Mouse (Mus musculus) lung, adult 10 weeks (tissue): ENCODE data around the gene Srm. TPM values are rescaled to one million over a fixed set of nuclear protein-coding genes. Genes with fewer than 3 reads are reported as not detected.

Source experiments
- polyA plus RNA-seq: library from polyadenylated mRNA; stranded (reverse); fragments of 350-450 nt; fragmentation: Illumina TruSeq; extraction: RNeasy Lipid Tissue Mini Kit (QIAGEN cat#74804); gene quantifications from one replicate; pipeline ENCODE4 v1.2.3, GENCODE M21; 2014; ENCODE audit warnings: low read depth, low replicate concordance; ENCODE audit not compliant: insufficient read depth

Gene Srm
- 18.8 TPM for polyA plus RNA-seq

GRCm38 (mm10) chr4:148591171-148591630, at the start of gene Srm:
TSS of gene Srm (plus strand) at chr4:148591503.

DNA sequence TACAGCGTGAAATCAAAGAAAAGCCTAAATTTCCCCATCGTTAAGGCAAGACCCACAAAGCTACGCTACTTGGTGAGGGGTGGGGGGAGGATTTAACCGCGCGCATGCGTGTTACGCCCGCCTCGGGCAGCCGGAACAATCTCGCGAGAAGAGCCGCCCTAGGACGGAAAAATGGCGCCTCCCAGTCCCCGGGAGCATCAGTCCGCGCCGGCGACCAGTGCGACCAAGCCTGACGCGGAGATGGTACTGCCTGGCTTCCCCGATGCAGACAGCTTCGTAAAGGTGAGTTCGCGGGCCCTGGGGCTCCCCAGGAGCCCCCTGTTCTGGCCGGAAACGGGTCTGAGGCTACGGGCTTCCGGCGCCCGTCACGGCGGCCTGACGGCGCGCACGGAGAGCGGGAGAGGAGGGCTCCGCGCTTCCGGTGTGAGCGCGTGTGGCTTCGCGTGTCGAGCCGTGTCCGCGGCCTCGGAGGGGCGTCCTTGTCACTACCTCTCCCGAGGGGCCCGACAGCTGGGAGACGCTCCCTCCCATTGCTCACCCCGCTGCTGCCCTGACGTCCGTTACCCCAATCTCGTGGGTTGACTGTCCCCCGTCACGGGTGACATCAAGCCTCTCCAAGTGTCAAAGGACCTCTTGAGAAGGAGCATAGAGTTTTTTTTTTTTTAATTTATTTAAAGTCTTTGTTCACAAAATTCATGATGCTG, 32.9 kb upstream of the Srm start, which contains the start of gene Exosc10:
Exosc10 (plus strand) TSS at position 133 of the 704 bp plus-strand sequence.

DNA sequence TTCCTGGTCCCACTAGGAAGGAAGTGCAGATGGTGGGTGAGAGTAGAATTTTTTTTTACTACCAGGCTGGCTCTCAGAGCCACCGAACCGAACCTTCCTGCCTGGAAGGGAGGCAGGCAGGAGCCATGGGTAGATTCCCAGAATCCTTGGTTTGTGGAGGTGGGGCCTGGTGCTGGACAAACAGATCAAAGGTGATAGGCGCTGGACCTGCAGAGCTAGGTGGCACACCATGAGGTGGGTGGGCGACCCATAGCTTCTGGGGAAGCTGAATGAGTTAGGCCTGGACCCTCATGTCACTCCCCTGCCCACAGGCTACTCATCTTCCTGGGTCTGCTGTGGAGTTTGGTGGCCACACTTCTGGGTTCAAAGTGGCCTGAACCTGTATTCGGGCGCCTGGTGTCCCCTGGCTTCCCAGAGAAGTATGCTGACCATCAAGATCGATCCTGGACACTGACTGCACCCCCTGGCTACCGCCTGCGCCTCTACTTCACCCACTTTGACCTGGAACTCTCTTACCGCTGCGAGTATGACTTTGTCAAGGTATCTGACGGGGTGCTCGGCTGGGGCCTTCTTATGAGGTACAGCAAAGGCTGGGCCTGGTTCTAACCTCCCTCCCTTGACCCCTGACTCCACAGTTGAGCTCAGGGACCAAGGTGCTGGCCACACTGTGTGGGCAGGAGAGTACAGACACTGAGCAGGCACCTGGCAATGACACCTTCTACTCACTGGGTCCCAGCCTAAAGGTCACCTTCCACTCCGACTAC, 11.2 kb downstream of the Srm start, which contains the start of gene Masp2:
Masp2 (plus strand) TSS at position 198 of the 764 bp plus-strand sequence.

DNA sequence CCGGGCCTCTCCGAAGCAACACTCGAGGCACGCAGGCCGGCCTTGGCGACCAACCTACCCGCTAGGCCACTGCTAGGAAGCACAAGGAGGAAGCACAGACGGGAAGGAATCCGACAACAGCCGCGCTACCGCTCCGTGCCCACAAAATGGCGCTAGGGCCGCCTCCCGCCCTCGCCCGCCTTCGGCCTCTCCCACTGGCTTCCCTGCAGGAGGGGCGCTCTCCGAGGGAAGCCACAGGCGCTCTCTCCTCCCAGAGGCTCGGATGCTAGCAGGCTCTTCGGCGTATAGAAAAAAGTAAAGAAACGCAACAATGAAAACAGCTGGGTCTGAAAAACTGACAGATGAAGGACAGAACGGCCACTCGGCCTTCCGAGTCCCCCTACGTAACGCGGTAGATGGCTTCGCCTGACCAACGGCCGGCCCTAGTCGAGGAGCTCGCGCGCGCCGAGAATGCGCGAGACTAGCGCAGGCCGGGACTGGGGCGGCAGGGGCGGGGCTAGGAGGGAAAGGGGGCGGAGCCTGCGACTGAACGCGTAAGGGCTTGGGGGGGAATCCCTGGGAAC, 35.4 kb downstream of the Srm start, which contains the start of gene Tardbp:
Tardbp (minus strand) TSS at position 397 of the 563 bp plus-strand sequence.

GRCm38 (mm10) chr4:148643291-148644156, 52.2 kb downstream of the Srm start, which contains the start of gene Gm572:
TSS of gene Gm572 (plus strand) at chr4:148643317.

Other genes with a start within 250 kb of the Srm start
- gene Ubiad1, start 146.7 kb upstream of the Srm start, polyA plus RNA-seq: 5.5 TPM
- gene Mtor, start 142.9 kb upstream of the Srm start, polyA plus RNA-seq: 5.0 TPM
- 2.0 TPM for gene Angptl7, start 91.0 kb upstream of the Srm start, polyA plus RNA-seq
- 21.3 TPM for gene Exosc10, start 33.1 kb upstream of the Srm start, polyA plus RNA-seq
- gene Masp2, start 11.1 kb downstream of the Srm start, polyA plus RNA-seq: 0.27 TPM
- gene Tardbp, start 35.5 kb downstream of the Srm start, polyA plus RNA-seq: 156 TPM
- gene Gm572, start 51.8 kb downstream of the Srm start, polyA plus RNA-seq: not detected
- 8.4 TPM for gene Casz1, start 212.9 kb downstream of the Srm start, polyA plus RNA-seq